Mouse (Mus musculus) brain, adult 2 months (tissue): ENCODE measurements at regions not wholly inside any gene's neighbourhood (a gene's known extent, or its start where the extent isn't known, plus 50 kb on each side); places are given as distances from the start of the nearest gene placed in this dataset.
A peak's percentile ranks its signal among the peaks of the same experiment; 100 is the strongest.

Experiments
- DNase-seq: peaks from one replicate; pipeline ENCODE4 v3.0.0; 2011; ENCODE audit warnings: low read depth, low spot score

- DNase-seq = peak; percentile 23
Measured at GRCm38 (mm10) chr15:18608533-18608932, 210.2 kb upstream of the Cdh10 start.

- DNase-seq = no peak
Measured at GRCm38 (mm10) chr15:18623692-18624281, 195.0 kb upstream of the Cdh10 start.

GRCm38 (mm10) chr15:18624956-18625355, 193.8 kb upstream of the Cdh10 start:
- no peak for DNase-seq

GRCm38 (mm10) chr15:18626961-18627360, 191.8 kb upstream of the Cdh10 start:
- no peak for DNase-seq
